Mouse (Mus musculus): ENCODE measurements around the gene Chn1.

The Chn1 gene

DNA sequence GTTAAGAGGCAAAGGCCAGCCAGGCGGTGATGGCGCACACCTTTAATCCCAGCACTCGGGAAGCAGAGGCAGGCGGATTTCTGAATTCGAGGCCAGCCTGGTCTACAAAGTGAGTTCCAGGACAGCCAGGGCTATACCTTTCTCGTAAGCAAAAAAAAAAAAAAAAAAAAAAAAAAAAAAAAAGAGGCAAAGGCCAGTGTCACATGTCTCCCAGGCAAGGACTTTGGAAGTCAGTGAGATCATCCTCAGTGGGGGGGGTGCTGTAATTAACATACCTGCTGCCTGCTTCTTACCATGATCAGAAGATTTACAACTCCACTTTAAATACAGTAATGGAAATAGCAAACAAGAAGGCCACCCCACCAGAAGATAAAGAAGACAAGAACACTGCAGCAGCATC is 137.5 kb downstream of the Chn1 start:
- no peak for DNase-seq (ENCODE audit: low spot score in 2 of 2)

DNA sequence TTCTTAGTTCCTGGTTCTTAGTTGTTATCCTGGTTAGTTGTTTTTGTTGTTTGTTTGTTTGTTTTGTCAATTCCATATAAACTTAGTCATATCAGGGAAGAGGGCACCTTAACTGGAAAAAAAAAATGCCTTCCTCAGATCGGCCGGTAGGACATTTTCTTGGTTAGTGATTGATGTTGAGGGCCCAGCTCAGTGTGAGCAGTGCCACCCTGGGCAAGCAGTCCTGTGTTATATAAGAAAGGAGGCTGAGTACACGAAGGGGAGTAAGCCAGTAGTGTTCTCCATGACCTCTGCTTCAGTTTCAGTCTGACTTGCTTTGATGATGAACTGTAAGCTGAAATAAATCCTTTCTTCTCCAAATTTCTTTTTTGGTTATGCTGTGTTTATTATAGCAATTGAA is 138.8 kb downstream of the Chn1 start:
- DNase-seq (ENCODE audit: low spot score in 2 of 2) = no peak

DNA sequence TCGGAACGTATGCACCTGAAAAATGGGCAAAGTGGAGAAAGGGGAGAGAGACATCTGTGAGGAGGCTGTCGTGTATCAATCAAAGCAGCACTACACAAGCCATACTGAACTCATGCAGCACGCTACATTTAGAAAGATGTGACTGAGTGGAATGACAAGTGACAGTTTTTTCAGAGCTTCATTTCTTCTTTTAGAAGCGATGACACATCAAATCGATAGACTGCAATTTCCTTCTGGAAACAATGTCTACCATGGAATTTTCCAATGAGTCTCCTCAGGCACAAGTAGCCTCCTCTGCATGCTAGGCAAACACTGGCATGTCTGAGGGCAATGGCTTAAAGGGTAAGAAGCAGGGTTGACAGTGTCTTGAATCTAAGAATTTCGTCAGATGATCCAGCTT is 143.3 kb downstream of the Chn1 start:
- no peak for DNase-seq (ENCODE audit: low spot score in 2 of 2)

DNA sequence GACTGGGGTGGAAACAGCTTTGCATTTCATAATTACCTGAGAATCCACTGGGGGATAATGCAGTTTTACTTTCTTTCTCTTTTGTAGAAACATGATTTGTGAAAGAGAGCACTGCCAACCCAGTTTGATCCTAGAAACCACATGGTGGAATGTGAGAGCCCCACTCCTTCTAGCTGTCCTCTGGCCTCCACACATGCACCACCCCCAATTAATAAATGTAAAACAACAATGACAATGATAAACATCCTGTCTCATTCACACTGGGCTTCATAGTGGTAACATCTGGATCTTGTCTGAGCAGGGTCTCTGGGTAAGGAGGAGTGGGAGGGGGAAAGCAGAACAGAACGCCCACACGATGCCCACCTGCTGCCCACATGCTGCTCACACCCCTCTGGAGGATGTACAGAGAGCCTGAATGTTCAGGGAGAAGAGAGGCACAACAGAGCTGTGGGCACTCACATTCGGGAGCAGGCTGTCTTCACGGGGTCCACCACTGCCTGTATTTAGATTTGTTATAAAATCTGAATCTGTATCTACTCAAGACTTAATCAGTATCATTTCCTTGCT is 156.6 kb downstream of the Chn1 start:
- no peak for DNase-seq (ENCODE audit: low spot score in 2 of 2)

DNA sequence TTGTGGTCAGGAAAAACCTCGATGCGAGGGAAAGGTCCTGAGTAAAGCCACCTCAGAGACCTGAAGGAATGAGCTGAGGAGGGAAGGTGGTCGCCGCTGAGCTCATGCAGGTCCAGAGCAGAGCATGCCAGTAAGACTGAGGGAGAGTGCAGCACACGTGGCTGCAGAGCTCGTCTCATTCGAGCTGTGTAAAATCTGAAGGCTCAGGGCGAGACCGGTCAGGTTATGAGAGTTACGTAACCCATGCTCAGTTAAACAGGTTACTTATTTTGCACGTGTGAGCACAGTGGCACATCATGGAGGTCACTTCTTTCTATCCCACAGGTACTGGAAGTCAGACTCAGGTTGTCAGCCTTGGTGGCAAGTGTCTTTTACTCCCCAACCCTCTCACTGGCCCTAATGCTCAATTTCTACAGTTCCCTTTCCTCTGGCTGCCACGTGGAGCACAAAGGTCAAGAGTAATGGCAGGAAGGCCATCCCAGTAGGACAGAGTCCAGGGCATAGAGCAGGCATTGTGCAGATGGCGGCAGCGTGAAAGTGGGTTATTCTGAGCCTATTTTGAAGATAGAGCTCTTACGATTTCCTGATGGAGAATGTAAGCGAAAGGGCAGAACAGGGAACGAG is 158.6 kb downstream of the Chn1 start:
- DNase-seq (ENCODE audit: low spot score in 2 of 2) = no peak

DNA sequence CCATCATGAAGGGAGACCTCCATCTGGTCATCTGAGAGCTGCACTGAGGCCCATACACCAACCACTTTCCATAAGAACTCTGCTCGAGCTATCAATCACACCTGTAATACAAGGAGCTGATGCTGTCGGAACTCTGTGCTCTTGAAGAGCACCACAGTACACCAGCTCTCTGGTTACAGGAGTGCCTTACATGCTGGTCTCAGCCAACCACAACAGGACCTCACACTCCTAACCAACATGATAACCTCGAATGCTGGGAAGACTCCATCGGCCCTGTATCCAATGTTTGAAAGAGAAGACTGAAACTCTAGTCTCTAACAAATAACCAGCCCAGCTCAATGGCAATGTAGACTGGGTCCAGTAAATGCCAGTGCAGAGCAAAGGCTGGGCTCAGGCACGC is 159.7 kb downstream of the Chn1 start:
- DNase-seq (ENCODE audit: low spot score in 2 of 2) = no peak

DNA sequence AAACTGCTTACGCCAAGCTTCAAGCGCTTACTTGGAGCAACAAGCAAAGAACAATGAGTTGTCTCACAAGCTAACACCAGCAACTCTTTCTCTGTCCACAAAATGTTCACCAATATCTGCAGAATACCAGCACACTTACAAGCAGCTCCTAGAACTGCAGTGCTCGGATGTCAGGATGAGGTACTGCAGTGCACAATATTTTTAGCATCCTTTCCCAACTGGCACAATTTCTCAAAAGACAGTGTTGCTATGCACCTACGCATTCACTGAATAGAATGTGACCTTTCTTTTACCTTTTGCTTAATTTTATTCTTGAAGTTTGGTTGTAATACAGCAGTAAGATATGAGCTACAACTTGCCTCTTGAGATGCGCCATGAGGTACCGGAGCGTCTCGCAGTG is 160.8 kb downstream of the Chn1 start:
- no peak for DNase-seq (ENCODE audit: low spot score in 2 of 2)

DNA sequence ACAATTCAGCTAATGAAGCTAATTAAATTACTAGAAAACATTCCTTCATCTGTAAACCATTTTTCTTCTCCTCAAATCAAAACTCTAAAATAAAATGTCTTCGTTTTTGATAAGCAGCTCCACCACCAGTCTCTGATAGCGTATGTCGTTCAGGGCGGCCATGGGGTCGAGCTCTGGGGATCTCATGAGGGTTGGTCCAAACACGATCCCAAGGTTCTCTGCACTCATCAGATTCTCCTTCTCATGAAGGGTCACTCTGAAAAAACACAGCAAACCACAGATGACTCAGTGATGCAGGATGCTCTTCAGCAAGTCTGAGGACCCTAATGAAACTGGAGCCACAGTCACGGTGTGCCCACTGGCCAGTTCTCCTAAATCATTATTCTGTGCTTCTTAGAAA is 162.2 kb downstream of the Chn1 start:
- DNase-seq (ENCODE audit: low spot score in 2 of 2) = no peak

DNA sequence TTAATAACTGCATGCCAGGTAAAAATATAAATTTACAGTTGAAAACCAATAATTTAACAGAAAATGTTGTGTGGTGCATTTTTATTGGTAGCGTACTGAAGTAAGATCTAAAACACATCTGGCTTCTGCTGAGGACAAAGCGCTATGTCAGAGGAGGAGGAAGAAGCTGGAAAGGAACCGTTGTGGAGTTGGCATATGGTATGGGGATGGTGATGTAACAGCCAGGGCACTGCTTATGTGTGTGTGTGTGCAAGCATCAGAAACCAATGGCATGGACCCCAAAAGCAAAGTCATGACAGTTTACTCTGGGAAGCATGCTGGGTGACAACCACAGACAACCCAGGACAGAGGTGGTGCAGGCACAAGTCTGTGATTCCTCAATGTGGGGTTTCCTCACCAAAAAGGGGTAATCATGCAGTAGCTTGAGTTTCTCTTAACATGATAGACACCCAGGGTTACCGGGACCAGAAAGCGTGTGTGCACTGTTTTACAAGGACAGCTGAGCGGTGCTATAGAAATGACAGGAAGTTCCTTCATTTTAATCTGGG is 162.7 kb downstream of the Chn1 start:
- no peak for DNase-seq (ENCODE audit: low spot score in 2 of 2)

DNA sequence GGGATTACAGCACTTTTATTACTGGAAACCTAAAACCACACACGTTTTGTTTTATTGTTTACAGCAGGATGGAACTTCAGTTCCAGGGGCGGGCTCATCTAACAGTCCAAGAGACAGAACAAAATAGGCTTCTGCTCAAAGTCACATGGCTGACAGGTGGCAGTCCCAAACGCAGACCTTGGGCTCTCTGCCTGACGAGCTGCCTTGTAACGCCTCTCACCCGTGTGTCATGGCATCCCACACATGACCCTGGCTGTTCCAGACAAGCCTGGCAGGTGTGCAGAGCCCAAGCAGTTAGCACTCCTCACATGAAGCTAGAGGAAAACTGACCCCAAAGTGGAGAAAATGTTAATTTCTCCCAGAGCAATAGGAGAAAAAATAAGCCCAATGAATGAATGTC is 163.3 kb downstream of the Chn1 start:
- DNase-seq (ENCODE audit: low spot score in 2 of 2) = no peak

DNA sequence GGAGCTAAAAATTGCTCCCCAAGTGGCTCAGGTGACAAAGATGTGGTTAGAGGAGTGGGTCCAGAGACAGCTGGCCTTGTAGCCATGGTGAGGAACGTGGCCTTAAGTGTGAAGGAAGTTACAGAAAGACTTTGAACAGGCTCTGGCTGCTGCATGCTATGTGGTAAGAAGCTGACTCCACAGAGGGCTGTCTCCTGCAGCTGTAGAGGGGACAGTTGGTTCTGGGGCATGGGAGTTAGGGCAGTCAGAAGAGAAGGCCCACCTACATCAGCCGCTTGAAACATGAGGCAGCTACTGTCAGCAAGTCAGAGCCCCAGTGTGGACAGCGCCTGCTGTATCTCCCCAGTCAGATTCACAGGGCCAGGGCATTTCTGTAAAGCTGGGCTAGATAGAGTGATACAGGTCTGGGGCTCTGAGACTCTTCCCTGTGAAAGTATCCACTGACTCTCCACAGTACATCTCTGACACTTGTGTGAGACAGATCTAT is 165.4 kb downstream of the Chn1 start:
- no peak for DNase-seq (ENCODE audit: low spot score in 2 of 2)

DNA sequence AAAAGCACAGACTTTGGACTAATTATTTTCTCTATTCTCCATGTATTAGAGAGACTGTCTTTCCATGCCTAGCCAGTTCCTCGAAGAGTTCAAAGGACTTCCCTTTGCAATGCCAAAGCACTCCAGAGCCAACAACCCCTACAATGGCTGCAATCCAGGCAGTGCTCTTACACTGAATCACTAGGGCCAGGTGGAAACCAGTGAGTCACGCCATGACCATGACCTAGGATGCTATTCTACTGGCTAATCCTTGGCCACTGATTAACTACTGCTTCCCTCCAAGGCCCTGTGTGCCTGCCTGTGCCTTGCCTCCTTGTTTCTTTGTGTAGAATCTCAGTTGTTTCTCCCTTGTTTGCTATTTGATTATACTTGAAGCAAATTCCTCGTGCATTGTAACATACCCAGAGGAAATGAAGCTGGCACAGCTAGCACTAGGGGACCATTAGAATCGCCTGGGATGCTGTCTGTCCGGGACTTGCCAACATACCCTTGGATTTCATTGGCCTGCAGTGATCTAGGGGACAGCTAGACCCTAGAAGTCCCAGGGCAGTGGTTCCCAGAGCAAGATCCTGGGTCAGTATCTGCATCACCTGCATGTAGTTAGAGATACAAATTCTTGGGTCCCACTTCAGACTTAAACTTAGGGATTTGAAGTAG is 166.0 kb downstream of the Chn1 start:
- no peak for DNase-seq (ENCODE audit: low spot score in 2 of 2)

DNA sequence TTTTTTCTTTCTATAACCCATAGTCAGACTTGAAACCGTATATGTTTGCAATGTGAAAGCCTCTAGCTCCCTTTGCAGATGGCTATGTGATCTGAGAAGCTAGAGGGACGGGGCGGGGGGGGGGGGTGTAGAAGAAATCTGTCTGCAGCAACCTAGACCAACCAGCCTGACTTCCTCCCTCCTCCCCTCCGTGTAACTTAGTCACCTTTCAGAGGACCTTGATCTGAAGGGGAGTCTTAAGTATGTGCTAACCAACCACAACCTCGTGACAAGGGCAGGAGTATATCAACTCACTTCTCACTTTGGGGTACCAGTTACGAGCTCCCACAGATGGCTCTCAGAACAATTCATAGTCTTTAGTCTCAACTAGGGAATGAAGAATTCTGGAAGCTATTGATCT is 166.8 kb downstream of the Chn1 start:
- DNase-seq (ENCODE audit: low spot score in 2 of 2) = no peak

DNA sequence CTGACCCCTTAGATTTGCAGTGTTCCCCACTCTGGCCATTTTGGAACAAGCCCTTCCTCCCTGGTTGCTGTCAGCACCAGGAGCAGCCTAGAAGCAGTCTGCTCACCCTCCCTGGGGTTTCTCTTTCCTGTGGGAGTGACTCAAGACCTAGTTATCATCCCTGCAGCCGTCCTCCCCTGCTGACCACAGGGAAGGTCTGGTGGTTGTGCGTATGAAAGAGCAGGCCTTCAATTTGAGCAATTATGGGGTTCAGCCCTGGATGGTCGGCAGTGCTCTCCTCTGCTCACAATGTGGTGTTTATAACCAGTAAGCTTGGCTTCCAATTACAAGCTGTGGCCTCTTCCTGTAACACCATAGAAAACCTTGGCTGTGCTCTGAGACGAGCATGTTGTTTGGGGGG is 167.5 kb downstream of the Chn1 start:
- no peak for DNase-seq (ENCODE audit: low spot score in 2 of 2)

DNA sequence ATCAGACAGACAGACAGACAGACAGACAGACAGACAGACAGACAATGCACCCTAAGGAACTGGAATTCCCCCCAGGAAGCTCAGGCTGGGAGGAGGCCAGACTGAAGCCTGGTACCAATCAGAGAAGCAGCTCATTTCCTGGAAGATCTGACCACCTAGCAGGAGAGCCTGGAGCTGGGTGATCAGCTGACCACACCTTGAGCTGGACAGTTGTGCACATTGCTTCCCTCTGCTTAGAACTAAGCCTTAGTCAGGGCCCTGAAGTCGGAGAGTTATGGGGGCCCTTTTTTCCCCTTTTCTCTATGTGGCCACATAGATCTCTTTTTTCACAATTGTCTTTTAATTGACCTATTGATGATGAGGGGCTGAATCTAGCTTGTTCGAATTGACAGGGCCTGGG is 168.0 kb downstream of the Chn1 start:
- DNase-seq (ENCODE audit: low spot score in 2 of 2) = no peak

DNA sequence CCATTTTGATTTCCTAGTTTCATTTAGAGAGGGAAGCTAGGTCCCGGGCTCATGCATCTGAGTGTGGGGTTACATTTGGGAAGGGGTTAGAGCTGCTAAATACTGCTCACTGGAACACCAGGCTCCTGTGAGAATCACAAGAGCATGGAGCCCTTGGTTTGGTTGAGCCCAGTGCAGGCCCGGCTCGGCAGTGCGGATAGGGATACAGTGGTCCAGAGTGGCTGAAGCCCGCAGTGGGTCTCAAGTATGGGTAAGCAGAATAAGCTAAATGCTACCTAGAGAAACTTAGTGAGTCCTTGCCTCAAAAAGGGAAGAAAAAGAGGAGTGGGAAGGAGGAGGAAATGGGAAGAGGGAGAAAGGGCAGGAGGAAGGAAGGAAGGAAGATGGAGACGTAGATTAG is 168.5 kb downstream of the Chn1 start:
- DNase-seq (ENCODE audit: low spot score in 2 of 2) = no peak

DNA sequence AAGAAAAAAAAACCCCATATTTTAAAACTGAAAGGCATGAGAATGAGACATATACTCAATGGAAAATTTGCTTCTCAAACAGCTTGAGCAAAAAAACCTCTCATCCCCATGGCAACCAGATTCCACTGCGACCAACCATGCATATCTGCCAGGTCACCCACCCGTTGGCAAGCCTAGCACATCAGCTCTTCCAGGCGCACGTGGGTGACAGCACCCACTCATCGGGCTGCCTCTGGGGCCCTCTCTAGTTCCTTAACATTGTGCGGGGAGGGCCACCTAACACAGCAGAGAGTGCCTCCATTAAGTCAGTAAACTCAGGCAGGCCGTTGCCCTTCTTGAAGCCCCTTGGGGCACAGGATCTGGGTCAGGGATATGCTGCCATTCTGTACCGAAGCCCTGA is 170.1 kb downstream of the Chn1 start:
- no peak for DNase-seq (ENCODE audit: low spot score in 2 of 2)

DNA sequence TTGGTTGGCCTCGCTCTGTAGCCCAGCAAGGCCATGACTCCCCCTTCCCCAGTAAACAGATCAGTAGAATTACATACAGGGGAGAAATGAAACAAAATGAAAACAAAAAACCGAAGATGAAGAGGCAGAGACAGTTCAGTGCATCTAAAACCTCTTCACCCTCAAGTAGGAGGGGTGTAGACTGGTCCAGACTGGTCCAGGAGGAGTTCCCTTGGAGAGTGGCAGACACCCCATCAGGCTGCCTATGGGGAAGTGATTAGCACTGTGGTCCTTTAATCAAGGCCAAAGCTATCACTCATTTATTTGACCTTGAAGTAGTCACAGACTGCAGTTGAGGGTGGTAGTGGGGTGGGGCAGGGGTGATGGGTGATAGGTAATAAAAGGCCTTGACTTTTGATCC is 170.6 kb downstream of the Chn1 start:
- DNase-seq (ENCODE audit: low spot score in 2 of 2) = no peak

DNA sequence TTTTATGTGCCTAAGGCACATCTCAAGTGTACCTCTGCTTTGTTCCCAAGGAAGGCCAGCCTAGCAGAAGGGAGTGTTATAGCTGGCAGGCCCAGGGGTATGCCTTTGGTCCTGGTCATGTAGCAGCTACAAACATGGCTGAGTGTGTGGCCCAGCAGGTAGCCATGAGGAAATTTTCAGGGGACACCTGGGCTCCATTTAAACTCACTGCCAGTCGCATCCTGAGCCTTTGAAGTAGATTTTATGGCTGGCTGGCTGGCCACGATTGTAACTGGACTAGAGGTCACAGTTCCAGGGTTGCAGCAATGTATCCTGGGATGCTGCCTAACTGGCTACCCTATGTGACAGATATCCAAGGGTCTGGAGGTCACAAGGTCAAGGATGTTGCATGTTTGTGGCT is 174.5 kb downstream of the Chn1 start:
- DNase-seq (ENCODE audit: low spot score in 2 of 2) = no peak

DNA sequence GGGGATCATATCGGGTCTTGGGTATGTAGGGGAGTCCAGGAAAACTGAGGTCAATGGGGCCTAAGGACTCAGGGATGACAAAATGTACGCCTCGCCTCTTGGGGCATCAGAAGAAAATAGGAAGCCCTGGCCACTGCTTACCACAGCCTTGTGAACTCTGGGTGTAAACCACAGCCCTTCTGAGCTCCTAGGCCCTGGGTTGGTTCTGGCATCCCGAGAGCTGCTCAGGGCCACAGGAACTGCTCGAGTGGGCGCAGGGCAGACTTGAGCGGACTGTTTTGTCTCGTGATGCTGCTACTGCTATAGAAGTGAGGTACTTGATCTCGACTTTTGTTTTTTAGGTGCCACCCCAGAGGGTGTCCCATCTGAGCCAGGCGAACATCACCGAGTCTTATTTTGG is 177.4 kb downstream of the Chn1 start:
- DNase-seq (ENCODE audit: low spot score in 2 of 2) = no peak

DNA sequence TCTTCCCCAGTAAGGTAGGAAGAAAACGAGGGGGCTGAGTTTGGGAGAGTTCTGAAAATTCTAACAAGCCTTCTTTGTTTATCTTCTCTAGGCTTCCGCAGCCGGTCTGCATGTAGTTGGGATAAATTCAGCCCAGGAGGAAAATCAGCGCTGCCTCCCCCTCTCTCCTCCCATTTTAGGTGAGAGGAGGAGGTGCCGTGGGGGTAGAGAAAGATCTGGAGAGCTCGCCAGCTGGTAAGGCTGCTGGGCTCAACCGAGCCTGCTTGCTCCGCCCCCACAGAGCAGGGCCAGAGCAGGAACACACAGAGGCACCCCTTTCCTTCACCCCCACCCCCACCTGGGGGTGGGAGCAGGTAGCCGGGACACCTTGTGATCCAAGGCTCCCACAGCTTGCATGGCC is 178.4 kb downstream of the Chn1 start:
- DNase-seq (ENCODE audit: low spot score in 2 of 2) = peak; percentile 16 to 38

DNA sequence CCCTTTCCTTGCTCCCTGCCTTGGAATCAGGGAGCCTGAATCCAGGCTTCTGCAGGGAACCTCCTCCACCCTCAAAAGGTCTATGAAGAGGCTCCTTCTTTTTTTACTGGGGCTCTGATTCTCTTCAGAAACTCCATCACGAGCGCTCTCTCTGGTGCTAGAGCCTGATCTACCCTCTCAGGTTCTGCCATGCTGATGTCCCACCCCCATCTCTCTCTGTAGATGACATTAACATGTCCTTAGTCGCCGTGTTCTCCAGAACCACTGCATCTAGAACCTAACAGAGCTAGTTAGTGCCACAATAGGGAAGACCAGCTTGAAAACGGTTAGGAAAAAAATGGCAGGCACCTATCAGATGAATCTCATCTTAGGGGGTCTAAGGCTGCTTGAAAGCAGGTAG is 178.8 kb downstream of the Chn1 start:
- no peak for DNase-seq (ENCODE audit: low spot score in 2 of 2)

DNA sequence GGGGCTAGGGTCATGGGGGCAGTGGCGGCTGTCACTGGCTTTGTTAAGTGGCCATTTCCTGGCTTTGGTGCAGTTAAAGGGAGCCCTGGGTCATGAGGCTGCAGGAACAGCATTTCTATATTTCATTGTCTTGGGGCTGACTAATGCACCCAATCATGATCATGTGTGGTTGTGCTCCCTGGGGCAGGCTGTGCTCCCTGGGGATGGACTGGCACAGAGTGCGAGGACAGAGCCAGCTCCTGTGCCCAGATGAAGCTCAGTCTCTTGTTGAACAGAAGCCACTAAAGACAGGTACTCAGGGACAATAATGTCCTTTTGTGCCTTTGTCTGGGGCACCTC is 182.1 kb downstream of the Chn1 start:
- DNase-seq (ENCODE audit: low spot score in 2 of 2) = no peak
